Mouse (Mus musculus) embryonic facial prominence, embryonic 11.5 days (tissue): ENCODE data around the gene Hdac1. TPM values are rescaled to one million over a fixed set of nuclear protein-coding genes. Genes with fewer than 3 reads are reported as not detected.

Source experiments
- ATAC-seq: fragments of 200-750 bp; cut with Nextera tagmentation; replicated peaks from 2 replicates; pipeline ENCODE4 v1.8.0; 2017; ENCODE audit warnings: low read depth; ENCODE audit not compliant: insufficient number of reproducible peaks, low FRiP score, low TSS enrichment
- DNase-seq: peaks from one replicate; pipeline ENCODE4 v3.0.0-alpha.2; 2015; ENCODE audit warnings: low spot score
- H3K27ac ChIP-seq: fragments of 300-500 bp; sonication (generic); replicated peaks from 2 replicates; pipeline ENCODE4 v1.5.1; 2014; ENCODE audit warnings: mild to moderate bottlenecking, low read depth, low read length, control low read depth
- H3K27me3 ChIP-seq: fragments of 300-500 bp; sonication (generic); 2 replicates; pipeline ENCODE4 v1.6.1; 2014; ENCODE audit warnings: mild to moderate bottlenecking, low read length, moderate library complexity, mixed read lengths; ENCODE audit not compliant: control insufficient read depth, insufficient read depth
- H3K36me3 ChIP-seq: fragments of 300-500 bp; sonication (generic); replicated peaks from 2 replicates; pipeline ENCODE4 v1.6.1; 2014; ENCODE audit warnings: low read depth, mild to moderate bottlenecking, low read length, moderate library complexity, mixed read lengths; ENCODE audit not compliant: control insufficient read depth, insufficient read depth
- H3K4me1 ChIP-seq: fragments of 300-500 bp; sonication (generic); 2 replicates; pipeline ENCODE4 v1.6.1; 2014; ENCODE audit warnings: low read length, mixed read lengths; ENCODE audit not compliant: control insufficient read depth, insufficient read depth
- H3K4me2 ChIP-seq: fragments of 300-500 bp; sonication (generic); 2 replicates; pipeline ENCODE4 v1.6.1; 2014; ENCODE audit warnings: low read depth, mild to moderate bottlenecking, control low read depth, low read length, moderate library complexity
- H3K4me3 ChIP-seq: fragments of 300-500 bp; sonication (generic); 2 replicates; pipeline ENCODE4 v1.5.1; 2014; ENCODE audit warnings: low read depth, low read length, control low read depth
- H3K9ac ChIP-seq: fragments of 300-500 bp; sonication (generic); replicated peaks from 2 replicates; pipeline ENCODE4 v1.6.1; 2014; ENCODE audit warnings: mild to moderate bottlenecking, control low read depth, low read length
- H3K9me3 ChIP-seq: fragments of 300-500 bp; sonication (generic); replicated peaks from 2 replicates; pipeline ENCODE4 v1.6.1; 2016; ENCODE audit warnings: mild to moderate bottlenecking, low read length, inconsistent platforms, mixed read lengths; ENCODE audit not compliant: control insufficient read depth
- WGBS: fragments of 180-500 bp; shearing (Covaris S2); extraction: QIAGEN DNeasy Blood & Tissue Kit; methylation state at CpG from one replicate; pipeline ENCODE4 v1.1.7; 2014; 5-methylcytosine and 5-hydroxymethylcytosine counted together
- polyA plus RNA-seq: library from polyadenylated mRNA; unstranded; fragments of >200 nt; fragmentation: Nextera tagmentation; extraction: Ambion mirVana; gene quantifications from 2 replicates; pipeline ENCODE4 v1.2.1, GENCODE M21; 2014

The Hdac1 gene
- polyA plus RNA-seq, 1 experiment from 2014 or later = 271 TPM

- Histone ChIP-seq H3K36me3 (no peaks in the 10 kb centered on the region), H3K4me1 (no peaks in the 10 kb centered on the region), H3K4me2 (no peak overlapping the region), H3K4me3 (no peak overlapping the region), H3K27me3 (no peaks in the 10 kb centered on the region), H3K9me3 (no peaks in the 10 kb centered on the region), H3K27ac (no peak overlapping the region), H3K9ac (no peak overlapping the region)
- 60% methylated on average over 9 of the region's 10 CpGs for WGBS
- DNase-seq (no peak), ATAC-seq (no peak)
These were observed 34.9 kb downstream of the Hdac1 start for GRCm38 (mm10) chr4:129507434-129508236.

- Histone ChIP-seq H3K27ac (no peak overlapping the region), H3K36me3 (no peaks in the 10 kb centered on the region), H3K4me3 (no peak overlapping the region), H3K9ac (no peak overlapping the region), H3K27me3 (no peaks in the 10 kb centered on the region), H3K9me3 (no peaks in the 10 kb centered on the region), H3K4me2 (no peak overlapping the region), H3K4me1 (no peaks in the 10 kb centered on the region)
- ATAC-seq = no peak
- 83% methylated on average over 3 of the region's 3 CpGs for WGBS
- DNase-seq = no peak
These were observed 37.0 kb downstream of the Hdac1 start for GRCm38 (mm10) chr4:129505511-129505910.

- Histone ChIP-seq H3K36me3 (no peaks in the 10 kb centered on the region), H3K27ac (no peak overlapping the region), H3K4me3 (no peak overlapping the region), H3K27me3 (no peaks in the 10 kb centered on the region), H3K9ac (no peak overlapping the region), H3K9me3 (no peaks in the 10 kb centered on the region), H3K4me2 (no peak overlapping the region), H3K4me1 (no peaks in the 10 kb centered on the region)
- no peak for ATAC-seq
- 69% methylated on average over 11 of the region's 11 CpGs for WGBS
- DNase-seq = no peak
These were observed 39.5 kb downstream of the Hdac1 start for GRCm38 (mm10) chr4:129502901-129503444.

- Histone ChIP-seq H3K36me3 (no peaks in the 10 kb centered on the region), H3K27ac (no peak overlapping the region), H3K4me1 (no peaks in the 10 kb centered on the region), H3K27me3 (no peaks in the 10 kb centered on the region), H3K9me3 (no peaks in the 10 kb centered on the region), H3K9ac (no peak overlapping the region), H3K4me3 (no peak overlapping the region), H3K4me2 (no peak overlapping the region)
- WGBS = 71% methylated on average over 9 of the region's 9 CpGs
- DNase-seq (no peak), ATAC-seq (no peak)
These were observed 40.1 kb downstream of the Hdac1 start for GRCm38 (mm10) chr4:129502327-129502888.

- WGBS = 3% methylated on average over 41 of the region's 49 CpGs
- no peaks in the 10 kb centered on the region for H3K9me3 ChIP-seq
- peak; percentile 79 for ATAC-seq
- peak overlapping the region; percentile 71 for H3K9ac ChIP-seq
- peak overlapping the region; percentile 57; the same call in 1 of the 2 replicates for H3K27ac ChIP-seq
- H3K4me2 ChIP-seq = peak overlapping the region; percentile 80
- H3K36me3 ChIP-seq = no peaks in the 10 kb centered on the region
- H3K4me3 ChIP-seq = peak overlapping the region; percentile 49
- peak; percentile 91 for DNase-seq
- no peaks in the 10 kb centered on the region for H3K27me3 ChIP-seq
- H3K4me1 ChIP-seq = 0 out of 2 replicates have a peak, but pooled peaks cover 2% of the 10 kb centered on the region
These were observed 41.6 kb downstream of the Hdac1 start for GRCm38 (mm10) chr4:129500607-129501566.

- Histone ChIP-seq H3K36me3 (no peaks in the 10 kb centered on the region), H3K27ac (peak overlapping the region; percentile 57; the same call in 1 of the 2 replicates), H3K4me2 (peak overlapping the region; percentile 80; the same call in 1 of the 2 replicates), H3K9ac (no peak overlapping the region; the same call in 1 of the 2 replicates), H3K4me1 (0 out of 2 replicates have a peak, but pooled peaks cover 2% of the 10 kb centered on the region), H3K9me3 (no peaks in the 10 kb centered on the region), H3K4me3 (peak overlapping the region; percentile 49), H3K27me3 (no peaks in the 10 kb centered on the region)
- ATAC-seq (no peak), DNase-seq (no peak)
- 76% methylated on average over 8 of the region's 8 CpGs for WGBS
These were observed 42.5 kb downstream of the Hdac1 start for GRCm38 (mm10) chr4:129500017-129500416.

GRCm38 (mm10) chr4:129498941-129499340 is 43.6 kb downstream of the Hdac1 start:
- Histone ChIP-seq H3K27me3 (no peaks in the 10 kb centered on the region), H3K4me3 (no peak overlapping the region), H3K4me2 (no peak overlapping the region), H3K9ac (no peak overlapping the region), H3K9me3 (no peaks in the 10 kb centered on the region), H3K27ac (no peak overlapping the region), H3K36me3 (no peaks in the 10 kb centered on the region), H3K4me1 (0 out of 2 replicates have a peak, but pooled peaks cover 2% of the 10 kb centered on the region)
- DNase-seq = no peak
- no peak for ATAC-seq
- 63% methylated on average over 3 of the region's 3 CpGs for WGBS
